Mouse (Mus musculus) testis, adult 2 months (tissue): ENCODE results near the gene Glp2r.

Source experiments
- CTCF ChIP-seq: fragments of 200-500 bp; IDR thresholded peaks from 2 replicates; pipeline ENCODE4 v1.5.1; 2012; ENCODE audit warnings: low read depth, mild to moderate bottlenecking, inconsistent platforms, low read length, moderate library complexity; ENCODE audit not compliant: control insufficient read depth, insufficient read depth, insufficient replicate concordance
- POLR2A ChIP-seq: fragments of 200-500 bp; IDR thresholded peaks from 2 replicates; pipeline ENCODE4 v1.6.1; 2012; ENCODE audit warnings: low read depth, mild to moderate bottlenecking, inconsistent platforms, low read length, moderate library complexity; ENCODE audit not compliant: control insufficient read depth

DNA sequence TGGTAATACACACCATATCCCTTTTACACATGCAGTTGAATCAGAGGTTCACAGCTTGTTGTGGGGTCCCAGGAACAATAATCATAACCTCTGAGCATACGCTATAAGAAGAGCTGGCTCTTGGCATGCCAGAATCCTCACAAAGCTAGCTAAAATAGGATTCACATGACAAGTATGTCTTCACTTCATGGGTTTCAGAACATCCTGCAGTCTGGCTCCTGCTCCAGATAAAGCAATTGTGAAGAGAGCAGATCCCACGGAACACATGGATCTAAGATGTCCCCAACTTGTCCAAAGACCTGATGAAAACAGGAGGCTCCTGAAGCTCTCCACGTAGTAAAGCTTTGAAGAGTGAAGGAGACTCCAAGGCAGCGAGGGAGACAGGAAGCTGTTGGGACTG, 55.6 kb downstream of the Glp2r start:
- no peak for TF ChIP-seq CTCF
- no peak for TF ChIP-seq POLR2A
